Mouse (Mus musculus) forebrain, embryonic 16.5 days (tissue): Measurements from ENCODE around the gene Orc4. TPM values are rescaled to one million over a fixed set of nuclear protein-coding genes. Genes with fewer than 3 reads are reported as not detected.

Experiments used
- ATAC-seq: fragments of 200-750 bp; cut with Nextera tagmentation; 2 replicates; pipeline ENCODE4 v1.8.0; 2017; ENCODE audit warnings: mild to moderate bottlenecking, moderate library complexity
- H3K27ac ChIP-seq: fragments of 300-500 bp; sonication (generic); 2 replicates; pipeline ENCODE4 v1.5.1; 2014; ENCODE audit warnings: low read length, control low read depth
- H3K27me3 ChIP-seq: fragments of 300-500 bp; sonication (generic); replicated peaks from 2 replicates; pipeline ENCODE4 v1.6.1; 2014; ENCODE audit warnings: low read length; ENCODE audit not compliant: control insufficient read depth, insufficient read depth
- H3K36me3 ChIP-seq: fragments of 300-500 bp; sonication (generic); 2 replicates; pipeline ENCODE4 v1.6.1; 2014; ENCODE audit not compliant: control insufficient read depth, insufficient read depth
- H3K4me1 ChIP-seq: fragments of 300-500 bp; sonication (generic); replicated peaks from 2 replicates; pipeline ENCODE4 v1.6.1; 2014; ENCODE audit warnings: low read length; ENCODE audit not compliant: control insufficient read depth, insufficient read depth
- H3K4me2 ChIP-seq: fragments of 300-500 bp; sonication (generic); 2 replicates; pipeline ENCODE4 v1.6.1; 2014; ENCODE audit warnings: mild to moderate bottlenecking, low read length, control low read depth
- H3K4me3 ChIP-seq: fragments of 300-500 bp; sonication (generic); replicated peaks from 2 replicates; pipeline ENCODE4 v1.5.1; 2014; ENCODE audit warnings: mild to moderate bottlenecking, low read length, control low read depth
- H3K9ac ChIP-seq: fragments of 300-500 bp; sonication (generic); replicated peaks from 2 replicates; pipeline ENCODE4 v1.6.1; 2014; ENCODE audit warnings: low read depth, low read length, control low read depth
- H3K9me3 ChIP-seq: fragments of 300-500 bp; sonication (generic); 2 replicates; pipeline ENCODE4 v1.6.1; 2016; ENCODE audit warnings: low read length; ENCODE audit not compliant: control insufficient read depth
- WGBS: fragments of 180-500 bp; shearing (Covaris S2); extraction: QIAGEN DNeasy Blood & Tissue Kit; methylation state at CpG from one replicate; pipeline ENCODE4 v1.1.7; 2014; 5-methylcytosine and 5-hydroxymethylcytosine counted together
- polyA plus RNA-seq: library from polyadenylated mRNA; unstranded; fragments of >200 nt; fragmentation: Nextera tagmentation; extraction: Ambion mirVana; gene quantifications from 2 replicates; pipeline ENCODE4 v1.2.1, GENCODE M21; 2015

Gene Orc4
- 110 and 118 TPM in 2 replicates for polyA plus RNA-seq

DNA sequence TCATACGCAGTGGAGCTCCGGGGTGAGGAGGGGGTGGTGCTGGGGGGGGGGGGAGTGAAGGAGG, at the start of gene Orc4:
Gene Orc4, minus strand, starts transcription at position 26 of the 64 bp plus-strand sequence.
- Histone ChIP-seq H3K27ac (peak within 1 kb of the TSS; percentile 95), H3K9ac (peak within 1 kb of the TSS; percentile 88), H3K9me3 (no peaks in the 10 kb centered on the region), H3K27me3 (no peaks in the 10 kb centered on the region), H3K4me2 (peak within 1 kb of the TSS; percentile 63), H3K4me3 (peak within 1 kb of the TSS; percentile 62), H3K4me1 (peaks cover 13% of the 10 kb centered on the region), H3K36me3 (no peaks in the 10 kb centered on the region)
- WGBS: 0% methylated on average over 1 of the region's 2 CpGs
- ATAC-seq: no peak

- Histone ChIP-seq H3K36me3 (no peaks in the 10 kb centered on the region), H3K9ac (no peak overlapping the region), H3K4me3 (no peak overlapping the region), H3K4me2 (no peak overlapping the region), H3K27me3 (no peaks in the 10 kb centered on the region), H3K9me3 (no peaks in the 10 kb centered on the region), H3K4me1 (no peaks in the 10 kb centered on the region), H3K27ac (no peak overlapping the region)
- 85% methylated on average over 3 of the region's 3 CpGs for WGBS
- no peak for ATAC-seq
Measured at GRCm38 (mm10) chr2:48990322-48990721, 40.2 kb upstream of the Orc4 start.

DNA sequence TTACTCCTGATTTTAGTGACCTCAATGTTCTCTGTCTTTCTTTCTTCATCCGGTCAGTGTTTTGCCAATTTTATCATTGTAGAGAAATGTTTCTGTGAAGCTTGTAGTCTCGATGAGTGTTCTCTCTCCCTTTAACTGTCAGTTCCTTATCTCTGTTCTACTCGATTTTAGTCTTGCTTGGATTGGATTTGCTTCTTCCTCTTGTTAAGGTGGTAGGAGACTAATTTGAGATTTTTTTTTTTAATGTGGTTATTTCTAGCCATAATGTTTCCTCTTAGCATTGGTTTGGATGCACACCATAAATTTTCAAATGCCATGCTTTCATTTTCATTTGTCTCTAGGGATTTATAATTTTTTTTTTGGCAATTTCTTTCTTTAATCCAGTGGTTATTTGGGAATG, 28.8 kb upstream of the Orc4 start:
- Histone ChIP-seq H3K9me3 (no peaks in the 10 kb centered on the region), H3K4me1 (no peaks in the 10 kb centered on the region), H3K4me3 (no peak overlapping the region), H3K9ac (no peak overlapping the region), H3K27ac (no peak overlapping the region), H3K27me3 (no peaks in the 10 kb centered on the region), H3K4me2 (no peak overlapping the region), H3K36me3 (no peaks in the 10 kb centered on the region)
- WGBS: 89% methylated on average over 3 of the region's 3 CpGs
- no peak for ATAC-seq

GRCm38 (mm10) chr2:48956591-48956990, 6.5 kb upstream of the Orc4 start:
- no peak overlapping the region for H3K27ac ChIP-seq
- 0 out of 2 replicates have a peak, but pooled peaks cover 7% of the 10 kb centered on the region for H3K4me1 ChIP-seq
- no peaks in the 10 kb centered on the region for H3K27me3 ChIP-seq
- no peak overlapping the region for H3K9ac ChIP-seq
- H3K4me3 ChIP-seq: no peak overlapping the region
- 65% methylated on average over 3 of the region's 3 CpGs for WGBS
- H3K36me3 ChIP-seq: no peaks in the 10 kb centered on the region
- H3K9me3 ChIP-seq: no peaks in the 10 kb centered on the region
- ATAC-seq: no peak
- no peak overlapping the region for H3K4me2 ChIP-seq

- no peaks in the 10 kb centered on the region for H3K27me3 ChIP-seq
- H3K4me2 ChIP-seq: peak overlapping the region; percentile 63
- peak overlapping the region; percentile 95 for H3K27ac ChIP-seq
- peak overlapping the region; percentile 88 for H3K9ac ChIP-seq
- H3K4me1 ChIP-seq: peaks cover 13% of the 10 kb centered on the region
- 7% methylated on average over 5 of the region's 6 CpGs for WGBS
- H3K4me3 ChIP-seq: peak overlapping the region; percentile 62
- ATAC-seq: no peak
- no peaks in the 10 kb centered on the region for H3K36me3 ChIP-seq
- no peaks in the 10 kb centered on the region for H3K9me3 ChIP-seq
Measured at GRCm38 (mm10) chr2:48950316-48950880, 321 bp upstream of the Orc4 start.

DNA sequence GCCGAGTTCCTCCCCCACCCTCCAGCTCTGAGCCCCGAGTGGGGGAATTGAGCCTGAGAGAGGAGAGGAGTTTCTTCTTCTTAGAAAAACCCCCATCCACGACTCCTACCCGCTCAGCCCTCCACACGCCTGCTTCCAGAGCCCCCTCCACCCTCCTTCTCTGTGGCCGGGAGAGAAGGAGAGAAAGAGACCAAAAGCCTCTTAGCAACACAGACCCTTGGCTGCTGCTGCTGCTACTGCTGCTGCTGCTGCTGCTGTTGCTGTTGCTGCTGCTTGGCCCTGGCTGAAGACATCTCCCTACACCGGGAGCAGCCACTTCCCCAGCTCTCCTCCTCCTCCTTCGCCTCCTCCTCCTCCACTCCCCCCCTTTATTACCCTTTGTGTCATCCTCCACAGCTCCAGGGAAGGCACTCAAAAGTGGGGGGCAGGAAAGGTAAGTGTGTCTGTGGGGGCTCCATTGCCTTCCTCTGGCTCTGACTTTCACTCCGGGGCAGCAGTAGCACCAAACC, 280 bp downstream of the Orc4 start:
- no peaks in the 10 kb centered on the region for H3K36me3 ChIP-seq
- peak overlapping the region; percentile 88 for H3K9ac ChIP-seq
- H3K9me3 ChIP-seq: no peaks in the 10 kb centered on the region
- peak overlapping the region; percentile 95 for H3K27ac ChIP-seq
- H3K4me3 ChIP-seq: peak overlapping the region; percentile 62
- peak overlapping the region; percentile 63 for H3K4me2 ChIP-seq
- WGBS: 0% methylated on average over 9 of the region's 9 CpGs
- peak; percentile 67 for ATAC-seq
- peaks cover 13% of the 10 kb centered on the region for H3K4me1 ChIP-seq
- H3K27me3 ChIP-seq: no peaks in the 10 kb centered on the region

GRCm38 (mm10) chr2:48948841-48949584, 1.1 kb downstream of the Orc4 start, which contains the start of gene Mbd5:
Gene Mbd5, plus strand, starts transcription at chr2:48949508.
- peaks cover 13% of the 10 kb centered on the region for H3K4me1 ChIP-seq
- H3K9me3 ChIP-seq: no peaks in the 10 kb centered on the region
- peak within 1 kb of the TSS; percentile 95 for H3K4me2 ChIP-seq
- H3K4me3 ChIP-seq: peak within 1 kb of the TSS; percentile 62
- peak within 1 kb of the TSS; percentile 88 for H3K9ac ChIP-seq
- H3K27me3 ChIP-seq: no peaks in the 10 kb centered on the region
- peak; percentile 98 for ATAC-seq
- peak within 1 kb of the TSS; percentile 95 for H3K27ac ChIP-seq
- H3K36me3 ChIP-seq: no peaks in the 10 kb centered on the region
- under 1% methylated on average over 41 of the region's 49 CpGs for WGBS

GRCm38 (mm10) chr2:48947761-48948160, 2.3 kb downstream of the Orc4 start:
- Histone ChIP-seq H3K4me2 (peak overlapping the region; percentile 95), H3K9ac (no peak overlapping the region), H3K4me1 (peaks cover 10% of the 10 kb centered on the region), H3K27me3 (no peaks in the 10 kb centered on the region), H3K36me3 (no peaks in the 10 kb centered on the region), H3K4me3 (no peak overlapping the region; the same call in 1 of the 2 replicates), H3K27ac (no peak overlapping the region), H3K9me3 (no peaks in the 10 kb centered on the region)
- no peak for ATAC-seq
- 64% methylated on average over 3 of the region's 3 CpGs for WGBS

DNA sequence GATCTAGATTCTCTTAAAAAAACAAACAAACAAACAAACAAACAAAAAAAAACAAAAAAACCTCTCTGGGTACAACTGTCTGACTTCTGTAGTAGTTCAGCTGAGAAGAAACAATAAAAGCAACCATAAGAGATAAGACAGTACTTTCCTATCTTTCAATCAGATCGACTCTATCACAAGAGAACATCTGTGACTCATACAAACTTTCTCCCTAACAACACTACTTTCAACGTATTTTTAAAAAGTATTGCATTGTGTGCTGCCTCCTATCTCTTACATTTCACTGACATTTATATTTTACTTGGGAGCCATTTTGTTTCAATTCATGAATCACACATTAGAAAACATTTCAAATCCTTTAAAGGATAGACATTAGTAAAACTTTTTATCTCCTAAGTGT, 15.0 kb downstream of the Orc4 start:
- peaks cover 3% of the 10 kb centered on the region; the same call in 1 of the 2 replicates for H3K36me3 ChIP-seq
- ATAC-seq: no peak
- no peak overlapping the region for H3K27ac ChIP-seq

More for the DNA sequence above, 15.0 kb downstream of the Orc4 start:
- Histone ChIP-seq H3K27me3 (no peaks in the 10 kb centered on the region), H3K9me3 (no peaks in the 10 kb centered on the region), H3K4me1 (no peaks in the 10 kb centered on the region), H3K4me3 (no peak overlapping the region), H3K9ac (no peak overlapping the region), H3K4me2 (no peak overlapping the region)
- 93% methylated on average over 2 of the region's 2 CpGs for WGBS
